In genomic region chr4:89474836-89475541, GRCm38 (mm10) we compare ENCODE assay signal across 13 mouse cellular contexts.
DNase-seq lines count a peak whose midpoint lies in the region; ATAC-seq and TF ChIP-seq lines count a peak whose summit lies in the region.
"Had no signal": no experiment of that assay in that cellular context is flagged by ENCODE, and none has a peak within 500 bp of the region (broad histone marks: within the 10 kb centered on the region; RNA-seq: fewer than 3 reads in every experiment).

No protein-coding gene starts in this region.

- no peak overlapping the region for H3K4me3 ChIP-seq in kidney, embryonic 14.5 days (ENCODE audit: low read length)
- H3K4me3 ChIP-seq in MEL (ENCODE audit: control insufficient read depth in 1 of 2, insufficient read depth in 1 of 2, low read depth in 2 of 2, low read length in 2 of 2) = no peak overlapping the region
- H3K4me3 ChIP-seq in intestine, embryonic 15.5 days (replicated peaks) = no peak overlapping the region
- H3K4me3 ChIP-seq in forebrain, embryonic 10.5 days = no peak overlapping the region
- H3K4me3 ChIP-seq: midbrain, embryonic 12.5 days had no signal

- no peak overlapping the region for H3K27ac ChIP-seq in kidney, embryonic 14.5 days (ENCODE audit: low read depth, low read length)
- no peak overlapping the region for H3K27ac ChIP-seq in MEL (ENCODE audit: control insufficient read depth, low read depth, low read length)
- H3K27ac ChIP-seq in intestine, embryonic 15.5 days = no peak overlapping the region
- no peak overlapping the region for H3K27ac ChIP-seq in forebrain, embryonic 10.5 days
- H3K27ac ChIP-seq: midbrain, embryonic 12.5 days had no signal

- TF ChIP-seq POLR2A in MEL (IDR thresholded peaks at IDR 0.05; ENCODE audit: control insufficient read depth in 1 of 2, insufficient read depth in 1 of 2, low read depth in 1 of 2, low read length in 2 of 2, poor library complexity in 1 of 2) = no peak

- H3K79me2 ChIP-seq in MEL (ENCODE audit: control insufficient read depth, insufficient read depth, low read length, poor library complexity) = no peaks in the 10 kb centered on the region

- H3K4me2 ChIP-seq in kidney, embryonic 14.5 days (replicated peaks; ENCODE audit: low read depth, low read length) = no peak overlapping the region
- H3K4me2 ChIP-seq in intestine, embryonic 15.5 days (replicated peaks) = no peak overlapping the region
- H3K4me2 ChIP-seq: midbrain, embryonic 12.5 days had no signal

- WGBS in kidney, embryonic 14.5 days = 26% methylated on average over 7 of the region's 7 CpGs
- 46% methylated on average over 7 of the region's 7 CpGs for WGBS in intestine, embryonic 15.5 days
- WGBS in forebrain, embryonic 10.5 days = 79% methylated on average over 7 of the region's 7 CpGs

- no peaks in the 10 kb centered on the region for H3K36me3 ChIP-seq in kidney, embryonic 14.5 days (ENCODE audit: control insufficient read depth, insufficient read depth, low read length)
- H3K36me3 ChIP-seq in MEL (ENCODE audit: control insufficient read depth in 1 of 2, insufficient read depth in 2 of 2, low read length in 2 of 2) = peaks cover 0 to 26% of the 10 kb centered on the region in 2 experiments; a peak in 2 of 4 replicates
- no peaks in the 10 kb centered on the region for H3K36me3 ChIP-seq in intestine, embryonic 15.5 days
- no peaks in the 10 kb centered on the region for H3K36me3 ChIP-seq in forebrain, embryonic 10.5 days (replicated peaks)
- H3K36me3 ChIP-seq: midbrain, embryonic 12.5 days had no signal

- no peak for TF ChIP-seq RAD21 in MEL (IDR thresholded peaks at IDR 0.05; ENCODE audit: low read depth, low read length)

- no peaks in the 10 kb centered on the region for H3K27me3 ChIP-seq in kidney, embryonic 14.5 days (ENCODE audit: control insufficient read depth, insufficient read depth, low read length)
- H3K27me3 ChIP-seq in MEL (ENCODE audit: control insufficient read depth in 1 of 2, insufficient read depth in 2 of 2, low read length in 2 of 2) = no peaks in the 10 kb centered on the region
- no peaks in the 10 kb centered on the region for H3K27me3 ChIP-seq in intestine, embryonic 15.5 days (replicated peaks)
- H3K27me3 ChIP-seq in forebrain, embryonic 10.5 days (ENCODE audit: poor library complexity, severe bottlenecking) = no peaks in the 10 kb centered on the region
- H3K27me3 ChIP-seq: midbrain, embryonic 12.5 days had no signal

- peak; percentile 87 for ATAC-seq in kidney, embryonic 14.5 days (ENCODE audit: low FRiP score, low TSS enrichment)
- ATAC-seq in intestine, embryonic 15.5 days = peak; percentile 58
- ATAC-seq in megakaryocyte progenitor cell, adult 5-6 weeks (replicated peaks; ENCODE audit: poor library complexity) = peak; percentile 50; the same call in 1 of the 2 replicates
- no peak for ATAC-seq in cerebellum, adult (ENCODE audit: insufficient number of reproducible peaks, low FRiP score, low TSS enrichment)

- TF ChIP-seq CTCF in MEL (IDR thresholded peaks at IDR 0.05 in 2 of 3, conservative IDR thresholded peaks at IDR 0.05 in 1 of 3; ENCODE audit: control insufficient read depth in 1 of 3, insufficient read depth in 1 of 3, low read depth in 2 of 3, low read length in 3 of 3, poor library complexity in 1 of 3, severe bottlenecking in 1 of 3) = no peak

- DNase-seq in kidney, postnatal 4 days = no peak
- DNase-seq in MEL (ENCODE audit: low read depth, low spot score) = peak; percentile 30
- DNase-seq in forebrain, embryonic 10.5 days (ENCODE audit: extremely low spot score, low spot score) = no peak
- DNase-seq in MN1 (ENCODE audit: low spot score) = no peak
- DNase-seq: cerebellum, adult 9-10 months; kidney, adult 9 months; lung, adult 18-20 months; thymus, postnatal 36 days had no signal

- no peak overlapping the region for H3K9ac ChIP-seq in kidney, embryonic 14.5 days (ENCODE audit: low read depth, low read length)
- H3K9ac ChIP-seq in MEL (ENCODE audit: control insufficient read depth, low read depth, low read length, poor library complexity, severe bottlenecking) = no peak overlapping the region
- no peak overlapping the region for H3K9ac ChIP-seq in intestine, embryonic 15.5 days
- H3K9ac ChIP-seq: midbrain, embryonic 12.5 days had no signal

- no peak for TF ChIP-seq EP300 in MEL (IDR thresholded peaks at IDR 0.05; ENCODE audit: low read depth in 1 of 2, low read length in 2 of 2)

- H3K4me1 ChIP-seq in kidney, embryonic 14.5 days (ENCODE audit: control insufficient read depth, insufficient read depth, low read length) = peaks cover 9% of the 10 kb centered on the region
- H3K4me1 ChIP-seq in MEL (ENCODE audit: control insufficient read depth in 1 of 2, insufficient read depth in 2 of 2, low read length in 2 of 2) = peaks cover 18 to 21% of the 10 kb centered on the region in 2 experiments
- H3K4me1 ChIP-seq in intestine, embryonic 15.5 days (replicated peaks) = peaks cover 3% of the 10 kb centered on the region; the same call in 1 of the 2 replicates
- peaks cover 9% of the 10 kb centered on the region for H3K4me1 ChIP-seq in forebrain, embryonic 10.5 days

- no peaks in the 10 kb centered on the region for H3K9me3 ChIP-seq in kidney, embryonic 14.5 days (ENCODE audit: control insufficient read depth, low read length)
- no peaks in the 10 kb centered on the region for H3K9me3 ChIP-seq in MEL (replicated peaks; ENCODE audit: insufficient read depth, low read length)
- no peaks in the 10 kb centered on the region for H3K9me3 ChIP-seq in intestine, embryonic 15.5 days
- H3K9me3 ChIP-seq in forebrain, embryonic 10.5 days = no peaks in the 10 kb centered on the region
- H3K9me3 ChIP-seq: midbrain, embryonic 12.5 days had no signal

TF ChIP-seq in MEL, 35 proteins besides CTCF, POLR2A, EP300 and RAD21:
- TF ChIP-seq USF1 (IDR thresholded peaks at IDR 0.05; ENCODE audit: low read depth, low read length) (peak; percentile 72), ETS1 (IDR thresholded peaks at IDR 0.05; ENCODE audit: low read depth, low read length) (0 out of 2 replicates have a peak, but pooled peaks have one; percentile 24), KAT2A (conservative IDR thresholded peaks at IDR 0.05; ENCODE audit: low read depth, low read length) (no peak), SIN3A (IDR thresholded peaks at IDR 0.05; ENCODE audit: low read length) (no peak)
